ENCODE assay signal across 9 mouse cellular contexts in the genomic region with DNA sequence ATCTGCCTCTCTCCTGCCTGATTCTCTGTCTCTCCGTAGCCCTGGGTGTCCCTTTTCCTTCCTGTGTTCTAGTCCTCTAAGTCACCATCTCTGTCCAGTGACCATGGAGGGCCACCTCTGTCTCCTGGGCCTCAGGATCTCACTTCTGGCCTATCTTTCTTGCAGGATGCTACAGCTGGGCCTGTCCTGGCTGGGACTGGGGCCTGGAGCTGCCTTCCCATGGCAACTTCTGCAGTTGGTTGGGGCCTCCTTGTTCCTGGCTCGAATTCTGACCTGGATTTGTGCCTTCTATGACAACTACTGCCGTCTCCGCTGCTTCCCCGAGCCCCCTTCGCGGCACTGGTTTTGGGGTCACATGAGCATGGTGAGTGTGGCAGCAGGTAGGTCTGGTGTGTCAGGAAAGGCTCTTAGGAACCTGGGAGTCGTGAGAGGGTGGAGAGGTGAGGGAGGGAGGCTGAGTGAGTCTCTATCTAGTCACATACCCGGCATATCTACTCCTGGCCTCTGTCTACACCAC. TPM values are rescaled to one million over a fixed set of nuclear protein-coding genes. Genes with fewer than 3 reads are reported as not detected.
A peak's percentile ranks its signal among the peaks of the same experiment; 100 is the strongest.
DNase-seq lines count a peak whose midpoint lies in the region; ATAC-seq and TF ChIP-seq lines count a peak whose summit lies in the region.
"Had no signal": no experiment of that assay in that cellular context is flagged by ENCODE, and none has a peak within 500 bp of the region (broad histone marks: within the 10 kb centered on the region; RNA-seq: fewer than 3 reads in every experiment).

No protein-coding gene starts in this region.

- ATAC-seq in heart, embryonic 11.5 days (replicated peaks; ENCODE audit: insufficient number of reproducible peaks, low FRiP score, low TSS enrichment) = no peak
- 0 out of 2 replicates have a peak, but pooled peaks have one; percentile 5 for ATAC-seq in liver, embryonic 13.5 days (ENCODE audit: low read depth)
- ATAC-seq in stomach, postnatal 0 days (ENCODE audit: low FRiP score, low TSS enrichment) = peak; percentile 43

- peak overlapping the region; percentile 51 for H3K4me3 ChIP-seq in heart, embryonic 11.5 days (ENCODE audit: low read depth, low read length)
- H3K4me3 ChIP-seq in bone marrow, adult 2 months (replicated peaks; ENCODE audit: control insufficient read depth, low read depth, low read length) = peak overlapping the region; percentile 3
- H3K4me3 ChIP-seq in liver, embryonic 13.5 days (replicated peaks) = peak overlapping the region; percentile 54
- peak overlapping the region; percentile 48 for H3K4me3 ChIP-seq in stomach, postnatal 0 days (ENCODE audit: low read depth, low read length)

- peak overlapping the region; percentile 67 for H3K9ac ChIP-seq in heart, embryonic 11.5 days (ENCODE audit: low read depth, low read length)
- peak overlapping the region; percentile 56 for H3K9ac ChIP-seq in liver, embryonic 13.5 days
- peak overlapping the region; percentile 66 for H3K9ac ChIP-seq in stomach, postnatal 0 days (ENCODE audit: low read length)

- H3K4me1 ChIP-seq in heart, embryonic 11.5 days (ENCODE audit: control insufficient read depth, insufficient read depth, low read length) = peaks cover 9% of the 10 kb centered on the region
- H3K4me1 ChIP-seq in bone marrow, adult 2 months (ENCODE audit: control insufficient read depth, insufficient read depth, low read length) = no peaks in the 10 kb centered on the region
- H3K4me1 ChIP-seq in liver, embryonic 13.5 days (replicated peaks) = peaks cover 17% of the 10 kb centered on the region
- H3K4me1 ChIP-seq in stomach, postnatal 0 days (replicated peaks; ENCODE audit: control insufficient read depth, insufficient read depth) = 0 out of 2 replicates have a peak, but pooled peaks cover 2% of the 10 kb centered on the region

- peak overlapping the region; percentile 72; the same call in 1 of the 2 replicates for H3K27ac ChIP-seq in heart, embryonic 11.5 days (ENCODE audit: low read depth, low read length)
- no peak overlapping the region for H3K27ac ChIP-seq in bone marrow, adult 2 months (ENCODE audit: control insufficient read depth, insufficient read depth, low read depth, low read length, poor library complexity)
- H3K27ac ChIP-seq in liver, embryonic 13.5 days = no peak overlapping the region
- peak overlapping the region; percentile 65 for H3K27ac ChIP-seq in stomach, postnatal 0 days (replicated peaks)

- TF ChIP-seq POLR2A in bone marrow, adult 2 months (IDR thresholded peaks at IDR 0.05; ENCODE audit: borderline replicate concordance, control insufficient read depth, low read depth, low read length) = no peak

- DNase-seq in heart, postnatal 25 days (ENCODE audit: low spot score) = no peak
- DNase-seq in heart, postnatal 14 days = peak; percentile 14 to 18
- DNase-seq in liver, embryonic 13.5 days = no peak
- no peak for DNase-seq in stomach, postnatal 0 days (ENCODE audit: low spot score)
- DNase-seq in embryo, embryonic 9.5 days (ENCODE audit: extremely low spot score) = no peak
- DNase-seq in cerebellum, adult 9-11 months = no peak

- H3K36me3 ChIP-seq in heart, embryonic 11.5 days (ENCODE audit: control insufficient read depth, insufficient read depth, low read length) = no peaks in the 10 kb centered on the region
- H3K36me3 ChIP-seq in liver, embryonic 13.5 days = no peaks in the 10 kb centered on the region
- H3K36me3 ChIP-seq in stomach, postnatal 0 days (ENCODE audit: control insufficient read depth, insufficient read depth, low read length) = no peaks in the 10 kb centered on the region; the same call in 1 of the 2 replicates

- H3K9me3 ChIP-seq in heart, embryonic 11.5 days (replicated peaks; ENCODE audit: control insufficient read depth, low read length) = no peaks in the 10 kb centered on the region
- no peaks in the 10 kb centered on the region for H3K9me3 ChIP-seq in liver, embryonic 13.5 days (replicated peaks)
- no peaks in the 10 kb centered on the region for H3K9me3 ChIP-seq in stomach, postnatal 0 days (ENCODE audit: control insufficient read depth, low read length)

- no peak for TF ChIP-seq CTCF in bone marrow, adult 2 months (IDR thresholded peaks at IDR 0.05; ENCODE audit: control insufficient read depth, insufficient read depth, low read length)
- no peak for TF ChIP-seq CTCF in stomach, postnatal 0 days (IDR thresholded peaks at IDR 0.05; ENCODE audit: low read depth)

- 42% methylated on average over 9 of the region's 9 CpGs for WGBS in heart, embryonic 11.5 days (ENCODE audit: insufficient replicate concordance)
- WGBS in bone marrow, adult 2 months = 60% methylated on average over 9 of the region's 9 CpGs
- WGBS in liver, embryonic 13.5 days (ENCODE audit: insufficient replicate concordance) = 51% methylated on average over 9 of the region's 9 CpGs
- 42% methylated on average over 9 of the region's 9 CpGs for WGBS in stomach, postnatal 0 days

- no peaks in the 10 kb centered on the region for H3K27me3 ChIP-seq in heart, embryonic 11.5 days (ENCODE audit: control insufficient read depth, insufficient read depth, low read length)
- H3K27me3 ChIP-seq in liver, embryonic 13.5 days = no peaks in the 10 kb centered on the region
- H3K27me3 ChIP-seq in stomach, postnatal 0 days (ENCODE audit: control insufficient read depth, insufficient read depth, low read length) = no peaks in the 10 kb centered on the region

- no peak for TF ChIP-seq EP300 in stomach, postnatal 0 days (optimal IDR thresholded peaks at IDR 0.05)

- intact Hi-C loops in heart, postnatal 25 days (cut with DNase I) = no loop called here
- intact Hi-C loops in heart, postnatal 14 days (cut with DNase I) = no loop called here

- H3K4me2 ChIP-seq in heart, embryonic 11.5 days = peak overlapping the region; percentile 74
- H3K4me2 ChIP-seq in liver, embryonic 13.5 days = peak overlapping the region; percentile 73
- H3K4me2 ChIP-seq in stomach, postnatal 0 days (replicated peaks; ENCODE audit: low read depth) = peak overlapping the region; percentile 78

RNA-seq across cellular contexts. Expression of a gene that starts 0.9 kb away (rescaled TPM):
- polyA plus RNA-seq in heart, embryonic 11.5 days (2014; fragmentation: Nextera tagmentation; extraction: Ambion mirVana) = 4.6 and 5.1 TPM in 2 replicates
- 1 to 10 TPM; 5.4 to 7.4 TPM for total RNA-seq in heart, postnatal 25 days (2021)
- polyA plus RNA-seq in bone marrow, adult 2 months (2011; ENCODE audit: insufficient read depth, insufficient read length, low replicate concordance, missing spikeins) = 2.1 and 3.3 TPM in 2 replicates
- total RNA-seq in heart, postnatal 14 days (2021) = 1 to 10 TPM; 5.2 to 6.7 TPM
- 0.47 and 0.60 TPM in 2 replicates for polyA plus RNA-seq in liver, embryonic 13.5 days (2015; fragmentation: Nextera tagmentation; extraction: Ambion mirVana)
- polyA plus RNA-seq in stomach, postnatal 0 days (2015; fragmentation: Nextera tagmentation; extraction: Ambion mirVana) = 3.5 and 3.8 TPM in 2 replicates

RNA-seq across cellular contexts. Expression of a gene that starts 29.6 kb away (rescaled TPM):
- 12.6 and 15.9 TPM in 2 replicates for polyA plus RNA-seq in heart, embryonic 11.5 days (2014; fragmentation: Nextera tagmentation; extraction: Ambion mirVana)
- total RNA-seq in heart, postnatal 25 days (2021) = 1 to 10 TPM; 6.3 to 6.4 TPM
- 3.4 and 10.1 TPM in 2 replicates for polyA plus RNA-seq in bone marrow, adult 2 months (2011; ENCODE audit: insufficient read depth, insufficient read length, low replicate concordance, missing spikeins)
- total RNA-seq in heart, postnatal 14 days (2021) = 10 to 100 TPM in 1 of 2 experiments, 1 to 10 TPM in 1; 6.5 to 10.7 TPM
- polyA plus RNA-seq in liver, embryonic 13.5 days (2015; fragmentation: Nextera tagmentation; extraction: Ambion mirVana) = 4.0 and 4.2 TPM in 2 replicates
- 18.3 and 18.6 TPM in 2 replicates for polyA plus RNA-seq in stomach, postnatal 0 days (2015; fragmentation: Nextera tagmentation; extraction: Ambion mirVana)

RNA-seq across cellular contexts. Expression of a gene that starts 54.3 kb away (rescaled TPM):
- polyA plus RNA-seq in heart, embryonic 11.5 days (2014; fragmentation: Nextera tagmentation; extraction: Ambion mirVana) = not detected in 2 replicates
- total RNA-seq in heart, postnatal 25 days (2021) = under 1 TPM in 1 of 2 experiments, not detected in 1; 0.18 TPM
- 0.88 and 0.95 TPM in 2 replicates for polyA plus RNA-seq in bone marrow, adult 2 months (2011; ENCODE audit: insufficient read depth, insufficient read length, low replicate concordance, missing spikeins)
- under 1 TPM; 0.22 to 0.48 TPM for total RNA-seq in heart, postnatal 14 days (2021)
- polyA plus RNA-seq in liver, embryonic 13.5 days (2015; fragmentation: Nextera tagmentation; extraction: Ambion mirVana) = 0.46 and 1.0 TPM in 2 replicates
- polyA plus RNA-seq in stomach, postnatal 0 days (2015; fragmentation: Nextera tagmentation; extraction: Ambion mirVana) = 56.5 and 57.9 TPM in 2 replicates
- total RNA-seq: heart, postnatal 36 days had no signal

Comparison
In these comparisons a context has a peak if more than half of its experiments do, and no peak if none do; other contexts are left out.
1. DNase-seq: peak in heart, postnatal 14 days (2 of 2); none in heart, postnatal 25 days (single experiment), liver, embryonic 13.5 days (single experiment), stomach, postnatal 0 days (single experiment), embryo, embryonic 9.5 days (single experiment) and cerebellum, adult 9-11 months (single experiment).
2. H3K27ac ChIP-seq: peak in heart, embryonic 11.5 days (single experiment) and stomach, postnatal 0 days (single experiment); none in bone marrow, adult 2 months (single experiment) and liver, embryonic 13.5 days (single experiment).
3. H3K4me3 ChIP-seq: peak in every context shown above with its lines; median percentile 54 in liver, embryonic 13.5 days; 51 in heart, embryonic 11.5 days; 48 in stomach, postnatal 0 days; 3 in bone marrow, adult 2 months.
4. RNA of a gene that starts 54.3 kb away (polyA plus RNA-seq): 56.5 to 57.9 TPM in stomach, postnatal 0 days; 0.88 to 0.95 TPM in bone marrow, adult 2 months, 0.46 to 1.0 TPM in liver, embryonic 13.5 days and not detected in heart, embryonic 11.5 days; every median in the first group is over 10 times any median in the second.
5. Peak in every context shown above with its lines, with median percentiles within 50 percentile points of each other: H3K4me2 ChIP-seq and H3K9ac ChIP-seq.